Mouse (Mus musculus) bone marrow, adult 2 months (tissue): ENCODE measurements around the gene Rps24. TPM values are rescaled to one million over a fixed set of nuclear protein-coding genes. Genes with fewer than 3 reads are reported as not detected.

ENCODE experiments used
- H3K27ac ChIP-seq: fragments of 200-500 bp; 2 replicates; pipeline ENCODE4 v1.5.1; 2012; ENCODE audit warnings: low read depth, mild to moderate bottlenecking, control low read depth, inconsistent platforms, low read length; ENCODE audit not compliant: control insufficient read depth, poor library complexity, insufficient read depth
- H3K4me1 ChIP-seq: fragments of 200-500 bp; 2 replicates; pipeline ENCODE4 v1.6.1; 2011; ENCODE audit warnings: low read length; ENCODE audit not compliant: control insufficient read depth, insufficient read depth
- H3K4me3 ChIP-seq: fragments of 200-500 bp; replicated peaks from 2 replicates; pipeline ENCODE3; 2011; ENCODE audit warnings: mild to moderate bottlenecking, low read depth, low read length, control low read depth; ENCODE audit not compliant: control insufficient read depth
- CTCF ChIP-seq: fragments of 200-500 bp; IDR thresholded peaks from 2 replicates; pipeline ENCODE4 v1.5.1; 2011; ENCODE audit warnings: low read length, control low read depth; ENCODE audit not compliant: control insufficient read depth, insufficient read depth
- POLR2A ChIP-seq: fragments of 200-500 bp; IDR thresholded peaks from 2 replicates; pipeline ENCODE4 v1.6.1; 2011; ENCODE audit warnings: low read depth, mild to moderate bottlenecking, control low read depth, low read length, borderline replicate concordance; ENCODE audit not compliant: control insufficient read depth
- WGBS: fragments of 180-500 bp; shearing (Covaris S2); methylation state at CpG from one replicate; pipeline ENCODE4 v1.1.7; 2018; 5-methylcytosine and 5-hydroxymethylcytosine counted together
- polyA plus RNA-seq: library from polyadenylated mRNA; stranded (reverse); fragments of >200 nt; gene quantifications from 2 replicates; pipeline ENCODE4 v1.2.4, GENCODE M21; 2011; ENCODE audit warnings: low replicate concordance; ENCODE audit not compliant: missing spikeins, insufficient read depth, insufficient read length

The Rps24 gene
- polyA plus RNA-seq, 1 experiment, result 4,163 TPM

DNA sequence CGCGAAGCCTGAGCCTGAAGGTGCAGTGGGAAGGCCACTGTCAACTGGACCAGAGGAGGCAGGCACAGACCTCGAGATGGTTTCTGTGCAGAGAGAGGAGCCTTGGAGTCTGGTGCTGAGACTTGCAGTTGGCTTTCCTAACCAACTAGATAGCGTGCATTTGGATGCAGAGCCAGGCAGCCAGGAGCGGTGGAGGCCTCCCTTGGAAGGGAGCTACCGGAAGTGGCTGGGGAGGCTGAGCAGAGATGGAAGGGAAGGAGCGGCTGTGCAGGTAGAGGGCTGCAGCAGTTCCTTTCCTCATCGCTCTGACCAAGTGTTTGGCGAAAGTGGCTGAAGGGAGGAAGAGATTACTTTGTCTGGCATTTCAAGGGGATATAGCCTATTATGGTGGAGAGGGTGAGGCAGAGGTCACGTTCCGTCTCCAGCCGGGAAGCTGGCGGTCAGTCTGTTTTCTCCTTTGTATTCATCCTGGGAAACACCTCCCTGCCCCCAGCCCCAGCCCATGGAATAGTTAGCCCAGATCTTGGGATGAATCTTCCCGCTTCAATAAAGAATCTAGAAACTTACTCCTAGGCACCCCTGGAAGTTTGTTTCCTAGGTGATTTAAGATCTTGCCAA, 20.6 kb downstream of the Rps24 start:
- no peak overlapping the region for H3K27ac ChIP-seq
- WGBS, result 24% methylated on average over 14 of the region's 14 CpGs
- TF ChIP-seq POLR2A (no peak), CTCF (no peak)
- no peak overlapping the region for H3K4me3 ChIP-seq
- no peaks in the 10 kb centered on the region for H3K4me1 ChIP-seq

- 20% methylated on average over 18 of the region's 18 CpGs for WGBS
- TF ChIP-seq POLR2A (no peak), CTCF (no peak)
- Histone ChIP-seq H3K4me3 (no peak overlapping the region), H3K27ac (no peak overlapping the region), H3K4me1 (no peaks in the 10 kb centered on the region)
Observed at GRCm38 (mm10) chr14:24508070-24508773, 21.3 kb downstream of the Rps24 start.

DNA sequence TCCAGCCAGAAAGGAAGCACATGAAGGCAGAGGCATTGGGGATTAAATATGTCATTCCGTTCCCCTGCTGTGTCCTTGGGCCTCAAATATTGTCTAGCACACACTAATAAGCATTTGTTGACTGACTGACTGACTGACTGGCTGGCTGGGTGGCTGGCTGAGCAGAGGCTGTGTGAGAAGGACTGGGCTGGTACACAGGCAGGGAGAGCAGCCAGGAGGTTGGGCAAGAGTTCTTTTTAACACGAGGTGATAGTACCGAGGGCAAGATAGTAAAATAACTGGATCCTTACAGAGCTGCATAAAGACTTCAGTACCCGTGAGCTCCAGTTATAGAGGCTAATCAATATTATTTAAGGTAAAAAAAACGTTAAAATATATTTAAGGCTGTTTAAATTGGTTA, 22.6 kb downstream of the Rps24 start:
- TF ChIP-seq POLR2A, result no peak
- TF ChIP-seq CTCF, result no peak
- no peaks in the 10 kb centered on the region for H3K4me1 ChIP-seq
- 65% methylated on average over 5 of the region's 5 CpGs for WGBS
- H3K27ac ChIP-seq, result no peak overlapping the region
- no peak overlapping the region for H3K4me3 ChIP-seq

DNA sequence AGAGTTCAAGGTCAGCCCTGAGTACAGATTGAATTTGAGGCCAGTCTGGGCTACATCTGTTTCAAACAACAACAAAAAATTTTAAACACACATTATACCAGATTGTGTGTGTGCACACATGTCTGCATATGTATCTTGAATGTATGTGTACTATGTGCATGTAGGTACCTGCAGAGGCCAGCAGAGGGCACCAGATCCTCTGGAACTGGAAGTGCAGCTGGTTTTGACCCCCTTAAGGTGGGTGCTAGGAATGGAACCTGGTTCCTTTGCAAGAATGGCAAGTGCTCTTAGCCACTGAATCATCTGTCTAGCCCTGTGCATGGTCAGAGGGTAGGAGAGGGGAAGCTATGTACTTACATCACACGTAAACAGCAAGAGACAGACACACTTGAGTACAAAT, 23.3 kb downstream of the Rps24 start:
- WGBS, result 94% methylated on average over 1 of the region's 1 CpGs
- peak; percentile 46; the same call in 1 of the 2 replicates for TF ChIP-seq CTCF
- TF ChIP-seq POLR2A, result no peak
- H3K4me1 ChIP-seq, result no peaks in the 10 kb centered on the region

GRCm38 (mm10) chr14:24510679-24511078, 23.8 kb downstream of the Rps24 start:
- Histone ChIP-seq H3K4me1 (no peaks in the 10 kb centered on the region), H3K4me3 (no peak overlapping the region), H3K27ac (no peak overlapping the region)
- TF ChIP-seq POLR2A (no peak), CTCF (no peak)
- 79% methylated on average over 2 of the region's 2 CpGs for WGBS

More for the DNA sequence above, 23.3 kb downstream of the Rps24 start:
- no peak overlapping the region for H3K27ac ChIP-seq
- H3K4me3 ChIP-seq, result no peak overlapping the region

- Histone ChIP-seq H3K27ac (no peak overlapping the region), H3K4me1 (no peaks in the 10 kb centered on the region), H3K4me3 (no peak overlapping the region)
- TF ChIP-seq POLR2A, result no peak
- TF ChIP-seq CTCF, result no peak
- 84% methylated on average over 6 of the region's 6 CpGs for WGBS
Observed at GRCm38 (mm10) chr14:24512527-24513161, 25.7 kb downstream of the Rps24 start.

DNA sequence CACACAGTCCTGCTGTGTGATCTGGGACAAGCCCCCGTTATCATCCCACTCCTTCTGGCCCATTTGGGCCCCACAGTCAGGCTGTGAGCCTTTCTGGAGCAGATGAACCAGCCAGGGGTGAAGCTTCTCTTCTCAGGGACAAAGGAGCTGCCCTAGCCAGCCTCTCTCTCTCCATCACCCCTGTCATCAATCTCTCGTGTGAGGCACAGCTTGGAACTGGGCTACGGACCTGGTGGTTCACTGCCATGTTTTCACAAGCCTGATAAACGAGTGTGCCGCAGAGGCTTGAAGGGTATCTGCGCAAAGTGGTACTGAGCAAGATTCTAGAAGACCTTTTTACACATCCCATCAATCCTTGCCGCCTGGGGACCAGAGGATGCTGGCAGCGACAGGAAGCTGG, 34.7 kb downstream of the Rps24 start:
- Histone ChIP-seq H3K27ac (no peak overlapping the region), H3K4me1 (no peaks in the 10 kb centered on the region), H3K4me3 (no peak overlapping the region)
- 67% methylated on average over 8 of the region's 8 CpGs for WGBS
- TF ChIP-seq POLR2A (no peak), CTCF (no peak)

GRCm38 (mm10) chr14:24525137-24525536, 38.2 kb downstream of the Rps24 start:
- 73% methylated on average over 3 of the region's 3 CpGs for WGBS
- no peak for TF ChIP-seq POLR2A
- no peak for TF ChIP-seq CTCF
- Histone ChIP-seq H3K27ac (no peak overlapping the region), H3K4me3 (no peak overlapping the region), H3K4me1 (no peaks in the 10 kb centered on the region)
